Mouse (Mus musculus): ENCODE data around the gene Bmx. TPM values are rescaled to one million over a fixed set of nuclear protein-coding genes. Genes with fewer than 3 reads are reported as not detected.

Bmx gene
- total RNA-seq, 4 experiments from 2014 or later, result 1.1 to 1.6 (median 1.3) TPM

- DNase-seq (ENCODE audit: low spot score in 2 of 2), result no peak
Observed at GRCm38 (mm10) chrX:164175780-164176179, 82.2 kb downstream of the Bmx start.

GRCm38 (mm10) chrX:164175311-164175710 is 82.7 kb downstream of the Bmx start:
- DNase-seq (ENCODE audit: low spot score in 2 of 2), result no peak

- no peak for DNase-seq (ENCODE audit: low spot score in 2 of 2)
Observed at GRCm38 (mm10) chrX:164173880-164174279, 84.1 kb downstream of the Bmx start.

- no peak for DNase-seq (ENCODE audit: low spot score in 2 of 2)
Observed at GRCm38 (mm10) chrX:164171034-164171433, 87.0 kb downstream of the Bmx start.

GRCm38 (mm10) chrX:164164681-164165080 is 93.3 kb downstream of the Bmx start:
- no peak for DNase-seq (ENCODE audit: low spot score in 2 of 2)

GRCm38 (mm10) chrX:164154594-164154993 is 103.4 kb downstream of the Bmx start:
- no peak for DNase-seq (ENCODE audit: low spot score in 2 of 2)

GRCm38 (mm10) chrX:164153606-164154005 is 104.4 kb downstream of the Bmx start:
- DNase-seq (ENCODE audit: low spot score in 2 of 2), result no peak

GRCm38 (mm10) chrX:164152703-164153102 is 105.3 kb downstream of the Bmx start:
- DNase-seq (ENCODE audit: low spot score in 2 of 2), result no peak

- DNase-seq (ENCODE audit: low spot score in 2 of 2), result no peak
Observed at GRCm38 (mm10) chrX:164145463-164146250, 112.3 kb downstream of the Bmx start.

Other genes with a start within 250 kb of the Bmx start
- gene Car5b, start 230.2 kb downstream of the Bmx start, total RNA-seq (2022), result 1 to 10 TPM; 2.6 to 3.7 (median 3.0) TPM
- gene Siah1b, start 181.7 kb downstream of the Bmx start, total RNA-seq (2022), result 10 to 100 TPM in 2 of 4 experiments, 1 to 10 TPM in 2; 7.8 to 11.5 (median 10.0) TPM
- under 1 TPM in 1 of 4 experiments, not detected in 3; 0.42 TPM for gene Cltrn, start 169.4 kb downstream of the Bmx start, total RNA-seq (2022)
- 1 to 10 TPM in 1 of 4 experiments, under 1 TPM in 3; 0.57 to 1.4 (median 0.77) TPM for gene Ace2, start 118.9 kb downstream of the Bmx start, total RNA-seq (2022)
- gene Pir, start 11.2 kb upstream of the Bmx start, total RNA-seq (2022), result 10 to 100 TPM in 3 of 4 experiments, 1 to 10 TPM in 1; 8.9 to 11.1 (median 10.4) TPM
- 1 to 10 TPM; 2.1 to 3.2 (median 2.3) TPM for gene Vegfd, start 115.2 kb upstream of the Bmx start, total RNA-seq (2022)
- gene Piga, start 161.6 kb upstream of the Bmx start, total RNA-seq (2022), result 1 to 10 TPM; 6.0 to 6.9 (median 6.2) TPM
- gene Asb11, start 178.8 kb upstream of the Bmx start, total RNA-seq (2022), result 1 to 10 TPM; 5.3 to 7.6 (median 6.4) TPM
- gene Asb9, start 248.1 kb upstream of the Bmx start, total RNA-seq (2022), result not detected

All from left cerebral cortex, adult 8-10 months (tissue).